In the genomic region with DNA sequence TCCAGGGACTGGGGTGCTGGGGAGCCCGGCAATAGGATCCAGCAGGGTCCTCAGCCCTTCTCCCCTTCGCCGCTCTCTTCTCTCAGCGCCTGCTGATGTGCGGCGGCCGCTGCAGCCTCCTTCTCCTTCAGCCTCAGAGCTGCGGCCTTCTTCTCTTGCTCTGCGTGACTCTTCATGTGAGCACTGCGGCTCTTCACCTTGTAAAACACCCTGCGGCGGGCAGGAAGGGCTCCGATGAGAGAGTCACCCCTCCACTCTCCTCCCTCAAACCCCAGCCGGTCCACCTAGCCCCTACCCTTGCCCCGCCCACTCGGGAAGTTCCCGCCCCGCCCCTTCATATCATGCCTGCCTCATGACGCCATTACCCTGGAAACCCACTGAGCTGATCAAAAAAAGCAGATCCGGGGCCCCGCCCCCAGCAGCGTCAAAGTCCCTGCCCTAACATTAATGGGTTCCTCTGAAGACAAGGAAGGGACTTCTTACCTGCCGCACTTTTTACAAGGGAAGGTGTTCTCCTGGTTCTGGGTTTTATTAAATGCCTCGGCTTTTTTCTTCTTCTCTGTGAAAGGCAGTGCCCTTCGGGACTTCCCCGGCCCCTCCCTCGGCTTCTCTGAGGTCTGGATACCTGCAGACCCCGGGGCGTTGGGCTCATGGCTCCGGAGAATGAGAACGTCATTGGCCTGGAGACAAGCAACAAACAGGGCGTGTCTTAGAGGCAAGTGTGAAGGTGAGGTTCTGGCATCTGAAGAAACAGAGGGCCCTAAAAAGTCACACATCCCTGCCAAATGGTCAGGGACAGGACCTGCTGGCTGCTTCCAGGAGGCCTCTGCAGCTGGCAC, we compare ENCODE assay signal across 12 mouse cellular contexts. TPM values are rescaled to one million over a fixed set of nuclear protein-coding genes. Genes with fewer than 3 reads are reported as not detected.
A peak's percentile ranks its signal among the peaks of the same experiment; 100 is the strongest.
DNase-seq lines count a peak whose midpoint lies in the region; ATAC-seq and TF ChIP-seq lines count a peak whose summit lies in the region.
"Had no signal": no experiment of that assay in that cellular context is flagged by ENCODE, and none has a peak within 500 bp of the region (broad histone marks: within the 10 kb centered on the region; RNA-seq: fewer than 3 reads in every experiment).

No protein-coding gene starts in this region.

- no peak for TF ChIP-seq EP300 in stomach, postnatal 0 days (optimal IDR thresholded peaks at IDR 0.05)

- no peak overlapping the region for H3K9ac ChIP-seq in lung, embryonic 14.5 days
- H3K9ac ChIP-seq in intestine, embryonic 15.5 days = no peak overlapping the region
- H3K9ac ChIP-seq in stomach, postnatal 0 days (ENCODE audit: low read length) = no peak overlapping the region
- H3K9ac ChIP-seq: forebrain, embryonic 15.5 days had no signal

- peaks cover 74% of the 10 kb centered on the region for H3K36me3 ChIP-seq in lung, embryonic 14.5 days (ENCODE audit: insufficient read depth)
- H3K36me3 ChIP-seq in intestine, embryonic 15.5 days = peaks cover 25% of the 10 kb centered on the region
- peaks cover 21% of the 10 kb centered on the region for H3K36me3 ChIP-seq in stomach, postnatal 0 days (ENCODE audit: control insufficient read depth, insufficient read depth, low read length)

- 65% methylated on average over 31 of the region's 32 CpGs for WGBS in lung, embryonic 14.5 days
- 56% methylated on average over 32 of the region's 32 CpGs for WGBS in intestine, embryonic 15.5 days
- 62% methylated on average over 32 of the region's 32 CpGs for WGBS in stomach, postnatal 0 days

- no peak overlapping the region for H3K4me2 ChIP-seq in lung, embryonic 14.5 days
- H3K4me2 ChIP-seq in intestine, embryonic 15.5 days (replicated peaks) = peak overlapping the region; percentile 39
- 0 out of 2 replicates have a peak overlapping the region, but pooled peaks have one; percentile 14 for H3K4me2 ChIP-seq in stomach, postnatal 0 days (replicated peaks; ENCODE audit: low read depth)
- H3K4me2 ChIP-seq: forebrain, embryonic 15.5 days had no signal

- peak; percentile 54 for DNase-seq in cerebellum, adult 9-10 months
- no peak for DNase-seq in cerebellum, adult 8-10 months
- peak; percentile 31 for DNase-seq in lung, embryonic 14.5 days
- DNase-seq in lung, postnatal 10 days = no peak
- peak; percentile 83 for DNase-seq in stomach, postnatal 0 days (ENCODE audit: low spot score)
- no peak for DNase-seq in gastrocnemius, adult 8-10 months (ENCODE audit: low spot score in 2 of 2)
- DNase-seq in left cerebral cortex, adult 11 months (ENCODE audit: low spot score) = no peak
- DNase-seq: kidney, postnatal 4 days had no signal

- no peak for TF ChIP-seq CTCF in lung, embryonic 14.5 days (IDR thresholded peaks at IDR 0.05; ENCODE audit: low read depth)
- no peak for TF ChIP-seq CTCF in stomach, postnatal 0 days (IDR thresholded peaks at IDR 0.05; ENCODE audit: low read depth)

- no peak for ATAC-seq in lung, embryonic 14.5 days (ENCODE audit: insufficient read depth)
- peak; percentile 76 for ATAC-seq in intestine, embryonic 15.5 days
- peak; percentile 35 for ATAC-seq in stomach, postnatal 0 days (ENCODE audit: low FRiP score, low TSS enrichment)
- ATAC-seq: forebrain, embryonic 15.5 days; midbrain, embryonic 16.5 days had no signal

- H3K27me3 ChIP-seq in lung, embryonic 14.5 days (ENCODE audit: insufficient read depth, low read length) = no peaks in the 10 kb centered on the region
- H3K27me3 ChIP-seq in intestine, embryonic 15.5 days (replicated peaks) = no peaks in the 10 kb centered on the region
- no peaks in the 10 kb centered on the region for H3K27me3 ChIP-seq in stomach, postnatal 0 days (ENCODE audit: control insufficient read depth, insufficient read depth, low read length)
- H3K27me3 ChIP-seq: forebrain, embryonic 15.5 days had no signal

- no peaks in the 10 kb centered on the region for H3K9me3 ChIP-seq in lung, embryonic 14.5 days (ENCODE audit: low read depth, low read length)
- H3K9me3 ChIP-seq in intestine, embryonic 15.5 days = no peaks in the 10 kb centered on the region
- H3K9me3 ChIP-seq in stomach, postnatal 0 days (ENCODE audit: control insufficient read depth, low read length) = no peaks in the 10 kb centered on the region
- H3K9me3 ChIP-seq: forebrain, embryonic 15.5 days had no signal

- no peaks in the 10 kb centered on the region for H3K4me1 ChIP-seq in lung, embryonic 14.5 days (ENCODE audit: insufficient read depth)
- H3K4me1 ChIP-seq in intestine, embryonic 15.5 days (replicated peaks) = peaks cover 22% of the 10 kb centered on the region
- H3K4me1 ChIP-seq in stomach, postnatal 0 days (replicated peaks; ENCODE audit: control insufficient read depth, insufficient read depth) = no peaks in the 10 kb centered on the region; the same call in 1 of the 2 replicates

- no peak overlapping the region for H3K27ac ChIP-seq in lung, embryonic 14.5 days (ENCODE audit: low read depth)
- H3K27ac ChIP-seq in intestine, embryonic 15.5 days = peak overlapping the region; percentile 37
- peak overlapping the region; percentile 56; the same call in 1 of the 2 replicates for H3K27ac ChIP-seq in stomach, postnatal 0 days (replicated peaks)
- H3K27ac ChIP-seq: forebrain, embryonic 15.5 days had no signal

- H3K4me3 ChIP-seq in lung, embryonic 14.5 days (ENCODE audit: low read depth, low read length) = no peak overlapping the region
- H3K4me3 ChIP-seq in intestine, embryonic 15.5 days (replicated peaks) = no peak overlapping the region
- H3K4me3 ChIP-seq in stomach, postnatal 0 days (ENCODE audit: low read depth, low read length) = no peak overlapping the region
- H3K4me3 ChIP-seq: forebrain, embryonic 15.5 days had no signal

RNA-seq across cellular contexts. Expression of a gene that starts 4.3 kb away (rescaled TPM):
- 0.68 and 0.79 TPM in 2 replicates for polyA plus RNA-seq in lung, embryonic 14.5 days (2014; fragmentation: Nextera tagmentation; extraction: Ambion mirVana)
- 0.59 and 0.63 TPM in 2 replicates for polyA plus RNA-seq in intestine, embryonic 15.5 days (2015; fragmentation: Nextera tagmentation; extraction: Ambion mirVana)
- 0.48 and 0.49 TPM in 2 replicates for polyA plus RNA-seq in stomach, postnatal 0 days (2015; fragmentation: Nextera tagmentation; extraction: Ambion mirVana)
- total RNA-seq in gastrocnemius, adult 8-10 months (2022) = under 1 TPM in 3 of 4 experiments, not detected in 1; 0.10 to 0.17 (median 0.16) TPM
- polyA plus RNA-seq: liver, adult 2 months had no signal

RNA-seq across cellular contexts. Expression of a gene that starts 38.4 kb away (rescaled TPM):
- 4.1 and 5.2 TPM in 2 replicates for polyA plus RNA-seq in lung, embryonic 14.5 days (2014; fragmentation: Nextera tagmentation; extraction: Ambion mirVana)
- polyA plus RNA-seq in intestine, embryonic 15.5 days (2015; fragmentation: Nextera tagmentation; extraction: Ambion mirVana) = 3.9 TPM in 2 replicates
- polyA plus RNA-seq in stomach, postnatal 0 days (2015; fragmentation: Nextera tagmentation; extraction: Ambion mirVana) = 1.2 and 1.7 TPM in 2 replicates
- 1 to 10 TPM; 6.0 to 8.3 (median 6.9) TPM for total RNA-seq in gastrocnemius, adult 8-10 months (2022)

RNA-seq across cellular contexts. Expression of a gene that starts 52.1 kb away (rescaled TPM):
- 1.8 and 2.3 TPM in 2 replicates for polyA plus RNA-seq in lung, embryonic 14.5 days (2014; fragmentation: Nextera tagmentation; extraction: Ambion mirVana)
- polyA plus RNA-seq in intestine, embryonic 15.5 days (2015; fragmentation: Nextera tagmentation; extraction: Ambion mirVana) = 2.0 and 2.1 TPM in 2 replicates
- 1.3 TPM in 2 replicates for polyA plus RNA-seq in stomach, postnatal 0 days (2015; fragmentation: Nextera tagmentation; extraction: Ambion mirVana)
- total RNA-seq in gastrocnemius, adult 8-10 months (2022) = 1 to 10 TPM; 1.9 to 3.2 (median 2.3) TPM

Comparison
In these comparisons a context has a peak if more than half of its experiments do, and no peak if none do; other contexts are left out.
1. DNase-seq: peak in cerebellum, adult 9-10 months (single experiment), lung, embryonic 14.5 days (single experiment) and stomach, postnatal 0 days (single experiment); none in cerebellum, adult 8-10 months (single experiment), lung, postnatal 10 days (single experiment), gastrocnemius, adult 8-10 months (0 of 2) and left cerebral cortex, adult 11 months (single experiment).